Mouse (Mus musculus): ENCODE data around the gene D3Ertd254e. TPM values are rescaled to one million over a fixed set of nuclear protein-coding genes. Genes with fewer than 3 reads are reported as not detected.

Gene D3Ertd254e
- polyA plus RNA-seq, 1 experiment: 11.7 TPM

DNA sequence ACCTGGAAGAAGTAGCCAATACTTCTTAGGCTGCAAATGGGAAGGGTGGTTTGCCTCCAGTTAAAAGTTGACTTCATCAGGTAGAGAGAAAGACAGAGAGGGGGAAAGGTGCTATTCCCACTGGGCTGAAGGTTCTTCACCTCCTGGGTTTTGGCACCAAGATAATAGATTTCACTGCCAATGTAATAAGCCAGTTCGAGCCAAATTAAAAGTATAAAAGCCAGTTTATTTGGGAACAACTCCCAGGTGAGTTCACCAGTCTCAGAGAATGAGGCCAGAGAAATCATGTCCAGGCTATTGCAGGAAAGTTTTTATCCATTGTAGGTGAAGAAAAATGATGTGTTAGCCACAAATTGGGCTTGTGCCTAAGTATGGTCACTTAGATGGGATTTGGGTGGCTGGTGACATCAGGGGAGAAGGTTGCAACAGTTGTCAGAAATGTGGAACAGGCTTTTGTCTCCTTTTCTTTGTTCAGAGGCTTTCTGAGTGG is 12.6 kb upstream of the D3Ertd254e start:
- H3K9ac ChIP-seq (ENCODE audit: low read depth, poor library complexity, severe bottlenecking): no peak overlapping the region
- no peaks in the 10 kb centered on the region; the same call in 1 of the 2 replicates for H3K9me3 ChIP-seq (replicated peaks; ENCODE audit: control insufficient read depth, insufficient read depth, low read length, poor library complexity, severe bottlenecking)
- no peaks in the 10 kb centered on the region for H3K27me3 ChIP-seq (ENCODE audit: control insufficient read depth, insufficient read depth, low read length, poor library complexity, severe bottlenecking)
- no peaks in the 10 kb centered on the region for H3K4me1 ChIP-seq (ENCODE audit: control insufficient read depth, insufficient read depth, low read length)
- TF ChIP-seq CTCF (IDR thresholded peaks at IDR 0.05; ENCODE audit: low read depth, low read length) (no peak), EP300 (IDR thresholded peaks at IDR 0.05; ENCODE audit: insufficient read depth, low read depth, low read length) (no peak), POLR2A (IDR thresholded peaks at IDR 0.05; ENCODE audit: insufficient read depth, low read length) (no peak)
- H3K27ac ChIP-seq (ENCODE audit: insufficient read depth, low read length): no peak overlapping the region
- no peak overlapping the region for H3K4me3 ChIP-seq (ENCODE audit: low read depth, low read length)
- no peaks in the 10 kb centered on the region for H3K36me3 ChIP-seq (ENCODE audit: control insufficient read depth, insufficient read depth, low read length, poor library complexity, severe bottlenecking)

DNA sequence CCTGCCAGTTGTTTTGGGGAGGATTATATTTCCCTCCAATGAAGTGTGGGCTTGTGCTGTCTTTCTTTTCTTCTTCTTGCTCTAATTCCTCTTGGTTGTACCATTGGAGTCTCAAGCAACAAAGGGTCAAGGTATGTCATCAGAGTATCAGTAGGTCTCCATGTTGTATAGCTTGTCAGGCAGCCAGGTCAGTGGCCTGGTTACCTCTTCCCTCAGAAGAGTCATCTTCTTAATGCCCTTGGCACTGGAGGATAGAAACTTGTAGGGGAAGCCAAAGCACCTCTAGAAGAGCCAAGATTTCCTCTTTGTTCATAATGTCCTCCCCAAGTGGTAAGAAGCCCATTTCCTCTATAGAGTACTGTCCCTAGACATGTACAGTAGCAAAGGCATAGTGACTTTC is 11.8 kb upstream of the D3Ertd254e start:
- H3K27ac ChIP-seq (ENCODE audit: insufficient read depth, low read length): no peak overlapping the region

DNA sequence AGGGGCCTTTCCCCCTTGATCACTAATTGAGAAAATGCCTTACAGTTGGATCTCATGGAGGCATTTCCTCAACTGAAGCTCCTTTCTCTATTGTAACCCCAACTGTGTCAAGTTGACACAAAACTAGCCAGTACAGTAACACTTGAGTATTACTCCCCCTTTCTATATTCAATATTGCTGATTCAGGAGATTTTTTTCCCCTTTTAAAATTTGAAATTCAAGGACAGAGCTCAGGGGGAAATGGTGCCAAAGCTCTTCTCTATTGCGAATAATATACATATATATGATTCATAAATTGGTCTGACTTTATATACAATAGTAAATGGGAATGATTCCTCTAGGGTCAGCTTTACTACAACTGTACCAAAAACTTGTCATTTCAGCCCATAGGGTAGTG is 282 bp upstream of the D3Ertd254e start:
- TF ChIP-seq CTCF (IDR thresholded peaks at IDR 0.05; ENCODE audit: low read depth, low read length) (no peak), EP300 (IDR thresholded peaks at IDR 0.05; ENCODE audit: insufficient read depth, low read depth, low read length) (no peak), POLR2A (IDR thresholded peaks at IDR 0.05; ENCODE audit: insufficient read depth, low read length) (no peak)
- H3K9me3 ChIP-seq (replicated peaks; ENCODE audit: control insufficient read depth, insufficient read depth, low read length, poor library complexity, severe bottlenecking): no peaks in the 10 kb centered on the region
- no peak overlapping the region for H3K27ac ChIP-seq (ENCODE audit: insufficient read depth, low read length)
- H3K36me3 ChIP-seq (ENCODE audit: control insufficient read depth, insufficient read depth, low read length, poor library complexity, severe bottlenecking): no peaks in the 10 kb centered on the region
- H3K9ac ChIP-seq (ENCODE audit: low read depth, poor library complexity, severe bottlenecking): no peak overlapping the region
- peaks cover 2% of the 10 kb centered on the region for H3K4me1 ChIP-seq (ENCODE audit: control insufficient read depth, insufficient read depth, low read length)
- no peaks in the 10 kb centered on the region for H3K27me3 ChIP-seq (ENCODE audit: control insufficient read depth, insufficient read depth, low read length, poor library complexity, severe bottlenecking)
- no peak overlapping the region for H3K4me3 ChIP-seq (ENCODE audit: low read depth, low read length)

More for the DNA sequence above, 11.8 kb upstream of the D3Ertd254e start:
- Histone ChIP-seq H3K4me3 (ENCODE audit: low read depth, low read length) (no peak overlapping the region), H3K4me1 (ENCODE audit: control insufficient read depth, insufficient read depth, low read length) (no peaks in the 10 kb centered on the region), H3K36me3 (ENCODE audit: control insufficient read depth, insufficient read depth, low read length, poor library complexity, severe bottlenecking) (no peaks in the 10 kb centered on the region), H3K9ac (ENCODE audit: low read depth, poor library complexity, severe bottlenecking) (no peak overlapping the region), H3K27me3 (ENCODE audit: control insufficient read depth, insufficient read depth, low read length, poor library complexity, severe bottlenecking) (no peaks in the 10 kb centered on the region), H3K9me3 (replicated peaks; ENCODE audit: control insufficient read depth, insufficient read depth, low read length, poor library complexity, severe bottlenecking) (no peaks in the 10 kb centered on the region)
- no peak for TF ChIP-seq EP300 (IDR thresholded peaks at IDR 0.05; ENCODE audit: insufficient read depth, low read depth, low read length)
- TF ChIP-seq POLR2A (IDR thresholded peaks at IDR 0.05; ENCODE audit: insufficient read depth, low read length): no peak
- no peak for TF ChIP-seq CTCF (IDR thresholded peaks at IDR 0.05; ENCODE audit: low read depth, low read length)

DNA sequence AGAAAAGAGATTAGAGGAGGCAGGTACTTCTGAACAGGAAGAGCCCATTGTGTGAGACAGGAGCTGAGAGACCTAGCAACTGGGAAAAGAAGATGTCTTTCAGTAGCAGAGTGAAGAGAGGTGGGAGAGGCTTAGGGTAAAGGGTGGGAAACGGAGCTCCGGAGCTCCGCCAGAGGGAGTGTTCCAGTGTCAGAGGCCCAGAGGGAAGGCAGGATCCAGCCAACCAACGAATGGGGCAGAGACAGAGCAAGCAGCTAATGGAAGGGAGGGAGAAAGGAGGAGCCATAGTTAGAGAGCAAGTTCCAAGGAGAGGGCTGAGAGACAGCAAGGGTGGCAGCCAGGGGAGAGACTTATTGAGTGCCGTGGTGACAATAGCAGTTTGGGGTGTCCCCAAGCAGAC is 4.5 kb downstream of the D3Ertd254e start:
- H3K27ac ChIP-seq (ENCODE audit: insufficient read depth, low read length): no peak overlapping the region
- H3K27me3 ChIP-seq (ENCODE audit: control insufficient read depth, insufficient read depth, low read length, poor library complexity, severe bottlenecking): no peaks in the 10 kb centered on the region
- TF ChIP-seq POLR2A (IDR thresholded peaks at IDR 0.05; ENCODE audit: insufficient read depth, low read length) (no peak), CTCF (IDR thresholded peaks at IDR 0.05; ENCODE audit: low read depth, low read length) (no peak), EP300 (IDR thresholded peaks at IDR 0.05; ENCODE audit: insufficient read depth, low read depth, low read length) (no peak)
- H3K4me1 ChIP-seq (ENCODE audit: control insufficient read depth, insufficient read depth, low read length): peaks cover 2% of the 10 kb centered on the region
- no peak overlapping the region for H3K4me3 ChIP-seq (ENCODE audit: low read depth, low read length)
- no peak overlapping the region for H3K9ac ChIP-seq (ENCODE audit: low read depth, poor library complexity, severe bottlenecking)
- peaks cover 10% of the 10 kb centered on the region; the same call in 1 of the 2 replicates for H3K9me3 ChIP-seq (replicated peaks; ENCODE audit: control insufficient read depth, insufficient read depth, low read length, poor library complexity, severe bottlenecking)
- H3K36me3 ChIP-seq (ENCODE audit: control insufficient read depth, insufficient read depth, low read length, poor library complexity, severe bottlenecking): peaks cover 8% of the 10 kb centered on the region

DNA sequence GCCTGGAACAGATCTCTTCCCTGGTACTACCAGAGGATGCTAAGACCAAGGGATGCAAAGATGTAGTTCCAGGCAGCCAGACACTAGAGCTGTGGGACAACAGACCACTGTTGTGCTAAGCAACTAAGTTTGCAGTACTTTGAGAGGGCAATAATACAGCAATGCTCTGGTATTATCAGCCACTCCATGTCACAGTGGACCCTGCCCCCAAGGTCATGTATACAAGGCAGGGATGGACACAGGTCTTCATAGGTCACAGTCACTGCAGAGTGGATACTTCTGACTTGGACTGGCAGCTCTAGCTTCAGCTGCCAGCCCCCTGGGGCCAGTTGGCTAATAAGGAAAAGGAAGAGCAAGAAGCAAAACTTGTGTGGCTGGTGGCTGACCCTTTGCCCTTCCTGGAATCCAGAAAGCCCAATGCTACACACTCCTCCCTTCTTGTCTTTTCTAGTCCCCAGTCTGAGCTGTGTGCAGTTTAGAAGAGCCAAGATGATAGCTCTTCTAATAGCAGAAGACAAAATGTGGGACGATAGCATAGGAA is 19.9 kb downstream of the D3Ertd254e start:
- Histone ChIP-seq H3K9me3 (replicated peaks; ENCODE audit: control insufficient read depth, insufficient read depth, low read length, poor library complexity, severe bottlenecking) (peaks cover 6% of the 10 kb centered on the region), H3K27ac (ENCODE audit: insufficient read depth, low read length) (no peak overlapping the region), H3K9ac (ENCODE audit: low read depth, poor library complexity, severe bottlenecking) (no peak overlapping the region), H3K27me3 (ENCODE audit: control insufficient read depth, insufficient read depth, low read length, poor library complexity, severe bottlenecking) (no peaks in the 10 kb centered on the region), H3K4me1 (ENCODE audit: control insufficient read depth, insufficient read depth, low read length) (no peaks in the 10 kb centered on the region), H3K4me3 (ENCODE audit: low read depth, low read length) (no peak overlapping the region), H3K36me3 (ENCODE audit: control insufficient read depth, insufficient read depth, low read length, poor library complexity, severe bottlenecking) (peaks cover 11% of the 10 kb centered on the region)
- no peak for TF ChIP-seq CTCF (IDR thresholded peaks at IDR 0.05; ENCODE audit: low read depth, low read length)
- no peak for TF ChIP-seq EP300 (IDR thresholded peaks at IDR 0.05; ENCODE audit: insufficient read depth, low read depth, low read length)
- TF ChIP-seq POLR2A (IDR thresholded peaks at IDR 0.05; ENCODE audit: insufficient read depth, low read length): no peak

DNA sequence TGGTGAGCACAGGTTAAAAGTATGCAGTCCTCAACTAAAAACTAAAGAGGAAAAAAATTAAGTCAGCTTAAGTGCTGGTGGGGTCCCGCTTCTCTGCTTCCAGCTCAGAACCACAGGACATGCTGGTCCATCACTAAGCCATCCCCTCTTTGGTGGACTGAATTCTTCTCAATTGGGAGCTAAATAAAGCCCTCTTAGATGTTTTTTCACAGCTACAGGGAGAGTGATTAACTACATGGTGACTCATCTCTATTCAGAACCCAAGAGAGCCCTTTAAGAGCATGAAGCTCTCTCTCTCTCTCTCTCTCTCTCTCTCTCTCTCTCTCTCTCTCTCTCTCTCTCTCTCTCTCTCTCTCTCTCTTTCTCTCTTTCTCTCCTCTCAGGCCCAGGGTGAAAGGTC is 20.5 kb downstream of the D3Ertd254e start:
- H3K9me3 ChIP-seq (replicated peaks; ENCODE audit: control insufficient read depth, insufficient read depth, low read length, poor library complexity, severe bottlenecking): peaks cover 2% of the 10 kb centered on the region
- peaks cover 5% of the 10 kb centered on the region; the same call in 1 of the 2 replicates for H3K36me3 ChIP-seq (ENCODE audit: control insufficient read depth, insufficient read depth, low read length, poor library complexity, severe bottlenecking)
- H3K27ac ChIP-seq (ENCODE audit: insufficient read depth, low read length): no peak overlapping the region
- H3K9ac ChIP-seq (ENCODE audit: low read depth, poor library complexity, severe bottlenecking): no peak overlapping the region
- no peaks in the 10 kb centered on the region for H3K27me3 ChIP-seq (ENCODE audit: control insufficient read depth, insufficient read depth, low read length, poor library complexity, severe bottlenecking)
- no peak overlapping the region for H3K4me3 ChIP-seq (ENCODE audit: low read depth, low read length)
- no peaks in the 10 kb centered on the region for H3K4me1 ChIP-seq (ENCODE audit: control insufficient read depth, insufficient read depth, low read length)
- no peak for TF ChIP-seq EP300 (IDR thresholded peaks at IDR 0.05; ENCODE audit: insufficient read depth, low read depth, low read length)
- TF ChIP-seq POLR2A (IDR thresholded peaks at IDR 0.05; ENCODE audit: insufficient read depth, low read length): no peak
- TF ChIP-seq CTCF (IDR thresholded peaks at IDR 0.05; ENCODE audit: low read depth, low read length): no peak

All from ES-Bruce4 (cell line).